Mouse (Mus musculus) gastrocnemius, adult 2 months (tissue): Measurements from ENCODE around the gene Svs4. TPM values are rescaled to one million over a fixed set of nuclear protein-coding genes. Genes with fewer than 3 reads are reported as not detected.
"Not testable (repeated sequence)": the region's sequence is repeated elsewhere in the genome, so short reads cannot be mapped to it uniquely, and the experiment has no call there.

Source experiments
- DNase-seq: peaks from one replicate; pipeline ENCODE4 v3.0.0; 2022
- H3K27ac ChIP-seq: fragments of 200-600 bp; 2 replicates; pipeline ENCODE4 v1.8.1; 2022; ENCODE audit warnings: mild to moderate bottlenecking
- H3K4me3 ChIP-seq: fragments of 200-600 bp; 2 replicates; pipeline ENCODE4 v1.8.1; 2022; ENCODE audit warnings: mild to moderate bottlenecking, moderate library complexity
- CTCF ChIP-seq: fragments of 200-600 bp; IDR thresholded peaks from 2 replicates; pipeline ENCODE4 v1.8.1; 2022; ENCODE audit warnings: antibody characterized with exemption, mild to moderate bottlenecking, moderate library complexity
- intact Hi-C: fragments of 180-260 bp; cut with DNase I; formaldehyde crosslinking; loops from one replicate; pipeline ENCODE4 v1.15.1; 2025
- long read RNA-seq, 2 experiments: library from polyadenylated mRNA; stranded (forward); transcript quantifications; one replicate each; pipeline ENCODE4 v2.0.0; 2021
- total RNA-seq, 2 experiments: library from RNA; stranded (reverse); gene quantifications; 2 replicates each; pipeline ENCODE4 v1.2.3; 2021

The Svs4 gene
- total RNA-seq, result not detected
- long read RNA-seq, experiment 1, result 0 reads
- long read RNA-seq, experiment 2, result 0 reads

- no peak for DNase-seq
- no peak for TF ChIP-seq CTCF
- intact Hi-C loops, result no loop called here
- Histone ChIP-seq H3K4me3 (no peak within 1 kb of the TSS), H3K27ac (no peak within 1 kb of the TSS)
Observed at GRCm38 (mm10) chr2:164278359-164278758, at the start of gene Svs4. Svs4 (minus strand) TSS chr2:164278459.

- H3K4me3 ChIP-seq, result no peak overlapping the region
- intact Hi-C loops, result no loop called here
- no peak for TF ChIP-seq CTCF
- DNase-seq, result no peak
- H3K27ac ChIP-seq, result no peak overlapping the region
Observed at GRCm38 (mm10) chr2:164320983-164321382, 42.7 kb upstream of the Svs4 start.

- DNase-seq, intact Hi-C loops, H3K27ac ChIP-seq, H3K4me3 ChIP-seq: not testable (repeated sequence)
Observed at GRCm38 (mm10) chr2:164316451-164316850, 38.2 kb upstream of the Svs4 start, which contains the start of gene Svs6. Svs6 (plus strand) TSS chr2:164316751.

DNA sequence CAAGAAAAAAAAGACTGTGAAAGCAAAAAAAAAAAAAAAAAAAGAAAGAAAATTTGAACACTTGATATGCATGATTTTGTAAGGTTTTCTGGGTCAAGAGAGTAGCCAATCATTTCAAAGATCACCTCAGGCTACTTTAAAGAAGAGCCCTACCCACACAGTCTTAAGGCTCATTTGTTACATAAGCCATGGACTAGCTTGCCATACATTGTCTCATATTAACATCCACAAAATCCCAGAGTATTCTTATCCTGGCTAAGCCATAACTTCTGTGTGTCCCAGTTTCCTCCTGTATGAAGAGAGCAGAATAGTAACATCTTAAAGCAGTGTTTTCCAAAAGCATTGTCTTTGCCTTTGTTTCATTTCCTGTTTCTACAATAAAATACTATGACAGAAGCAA, 37.2 kb upstream of the Svs4 start:
- H3K27ac ChIP-seq, DNase-seq, intact Hi-C loops, H3K4me3 ChIP-seq: not testable (repeated sequence)

DNA sequence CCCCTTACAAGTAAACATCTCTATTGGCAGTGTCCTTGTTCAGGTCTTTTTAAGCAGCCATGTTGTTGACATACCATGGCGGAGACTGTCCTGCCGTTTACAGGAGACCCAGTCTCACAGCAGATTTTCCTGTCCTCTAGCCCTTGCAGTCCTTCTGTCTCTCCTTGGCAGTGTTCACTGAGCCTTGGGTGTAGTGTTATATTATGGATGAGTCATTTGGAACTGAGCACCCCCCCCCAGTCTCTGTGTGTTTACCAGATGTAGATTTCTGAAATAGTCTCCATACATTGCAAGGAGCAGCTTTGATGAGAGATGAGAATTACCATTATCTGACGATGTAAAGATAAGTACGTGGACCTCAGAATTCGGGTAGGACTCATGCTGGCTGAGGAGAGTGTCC, 34.3 kb upstream of the Svs4 start:
- Histone ChIP-seq H3K4me3 (no peak overlapping the region), H3K27ac (no peak overlapping the region)
- TF ChIP-seq CTCF, result no peak
- intact Hi-C loops, result no loop called here
- no peak for DNase-seq

DNA sequence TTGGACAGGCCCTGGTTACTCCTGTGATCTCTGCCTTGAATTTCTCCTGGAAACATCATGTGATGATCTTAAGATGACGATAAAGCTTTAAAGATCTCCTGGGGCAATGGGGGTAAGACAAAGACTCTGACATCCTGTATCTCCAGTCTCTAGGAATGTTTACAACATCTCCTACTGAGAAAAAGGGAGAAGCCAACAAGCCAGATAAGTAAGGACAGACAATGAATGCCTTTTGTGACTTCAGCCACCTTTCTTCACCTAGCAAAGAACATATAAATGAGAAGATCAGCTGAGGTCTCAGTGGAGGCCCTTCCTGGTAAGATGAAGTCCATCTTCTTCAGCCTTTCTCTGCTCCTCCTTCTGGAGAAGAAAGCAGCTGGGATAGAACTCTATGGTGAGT, 10.7 kb upstream of the Svs4 start, which contains the start of gene Svs3a:
Svs3a (plus strand) TSS at position 301 of the 400 bp plus-strand sequence.
- H3K27ac ChIP-seq, result not testable (repeated sequence)

DNA sequence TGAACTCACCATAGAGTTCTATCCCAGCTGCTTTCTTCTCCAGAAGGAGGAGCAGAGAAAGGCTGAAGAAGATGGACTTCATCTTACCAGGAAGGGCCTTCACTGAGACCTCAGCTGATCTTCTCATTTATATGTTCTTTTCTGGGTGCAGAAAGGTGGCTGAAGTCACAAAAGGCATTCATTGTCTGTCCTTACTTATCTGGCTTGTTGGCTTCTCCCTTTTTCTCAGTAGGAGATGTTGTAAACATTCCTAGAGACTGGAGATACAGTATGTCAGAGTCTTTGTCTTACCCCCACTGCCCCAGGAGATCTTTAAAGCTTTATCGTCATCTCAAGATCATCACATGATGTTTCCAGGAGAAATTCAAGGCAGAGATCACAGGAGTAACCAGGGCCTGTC, 21.7 kb downstream of the Svs4 start, which contains the start of gene Svs3b:
Svs3b (minus strand) TSS at position 101 of the 400 bp plus-strand sequence.
- DNase-seq, intact Hi-C loops, H3K4me3 ChIP-seq, H3K27ac ChIP-seq: not testable (repeated sequence)

More for the DNA sequence above, 10.7 kb upstream of the Svs4 start, which contains the start of gene Svs3a:
- intact Hi-C loops, H3K4me3 ChIP-seq, DNase-seq: not testable (repeated sequence)

- intact Hi-C loops, result no loop called here
- no peak within 1 kb of the TSS for H3K4me3 ChIP-seq
- no peak within 1 kb of the TSS for H3K27ac ChIP-seq
- no peak for DNase-seq
- TF ChIP-seq CTCF, result no peak
Observed at GRCm38 (mm10) chr2:164238366-164238765, 39.9 kb downstream of the Svs4 start, which contains the start of gene Svs2. Svs2 (minus strand) TSS chr2:164238466.

GRCm38 (mm10) chr2:164232671-164233070, 45.6 kb downstream of the Svs4 start:
- H3K27ac ChIP-seq, result no peak overlapping the region
- no peak overlapping the region for H3K4me3 ChIP-seq
- TF ChIP-seq CTCF, result no peak
- no peak for DNase-seq
- intact Hi-C loops, result no loop called here

GRCm38 (mm10) chr2:164228361-164229070, 49.7 kb downstream of the Svs4 start:
- DNase-seq, result no peak
- TF ChIP-seq CTCF, result no peak
- intact Hi-C loops, result no loop called here
- no peak overlapping the region for H3K4me3 ChIP-seq
- H3K27ac ChIP-seq, result no peak overlapping the region

Other genes with a start within 250 kb of the Svs4 start
- 1 to 10 TPM; 6.8 to 8.7 TPM for gene Stk4, start 208.1 kb downstream of the Svs4 start, total RNA-seq
- gene Tomm34, start 207.3 kb downstream of the Svs4 start, total RNA-seq, result 10 to 100 TPM; 12.5 to 16.3 TPM
- 1 to 10 TPM in 1 of 2 experiments, under 1 TPM in 1; 0.31 to 1.0 TPM for gene Kcns1, start 107.3 kb downstream of the Svs4 start, total RNA-seq
- not detected for gene Wfdc5, start 95.7 kb downstream of the Svs4 start, total RNA-seq
- not detected for gene Wfdc12, start 87.9 kb downstream of the Svs4 start, total RNA-seq
- gene Wfdc15a, start 78.3 kb downstream of the Svs4 start, total RNA-seq, result not detected
- gene Wfdc15b, start 56.8 kb downstream of the Svs4 start, total RNA-seq, result not detected
- gene Svs2, start 40.0 kb downstream of the Svs4 start, total RNA-seq, result not detected
- not detected for gene Svs3b, start 21.8 kb downstream of the Svs4 start, total RNA-seq
- gene Svs3a, start 10.8 kb upstream of the Svs4 start, total RNA-seq, result not detected
- gene Svs6, start 38.3 kb upstream of the Svs4 start, total RNA-seq, result not detected
- gene Svs5, start 54.3 kb upstream of the Svs4 start, total RNA-seq, result not detected
- gene Slpi, start 110.6 kb upstream of the Svs4 start, total RNA-seq, result under 1 TPM in 1 of 2 experiments, not detected in 1; 0.45 TPM
- not detected for gene Rbpjl, start 124.7 kb upstream of the Svs4 start, total RNA-seq
- gene Matn4, start 126.7 kb upstream of the Svs4 start, total RNA-seq, result 1 to 10 TPM in 1 of 2 experiments, under 1 TPM in 1; 0.56 to 1.7 TPM
- gene Sdc4, start 165.4 kb upstream of the Svs4 start, total RNA-seq, result 10 to 100 TPM; 39.8 to 95.4 TPM
- 10 to 100 TPM; 21.7 to 24.7 TPM for gene Sys1, start 178.5 kb upstream of the Svs4 start, total RNA-seq
- 1 to 10 TPM; 7.6 to 9.4 TPM for gene Gm20458, start 182.5 kb upstream of the Svs4 start, total RNA-seq
- gene Trp53tg5, start 195.3 kb upstream of the Svs4 start, total RNA-seq, result not detected
- gene Dbndd2, start 207.6 kb upstream of the Svs4 start, total RNA-seq, result 10 to 100 TPM; 12.9 to 25.5 TPM
- gene Pigt, start 219.1 kb upstream of the Svs4 start, total RNA-seq, result 10 to 100 TPM; 27.2 to 33.5 TPM